Mouse (Mus musculus) stomach, embryonic 15.5 days (tissue): ENCODE data around the gene Stk24. TPM values are rescaled to one million over a fixed set of nuclear protein-coding genes. Genes with fewer than 3 reads are reported as not detected.
"Not testable (repeated sequence)": the region's sequence is repeated elsewhere in the genome, so short reads cannot be mapped to it uniquely, and the experiment has no call there.

Experiments
- ATAC-seq: fragments of 200-750 bp; cut with Nextera tagmentation; 2 replicates; pipeline ENCODE4 v1.8.0; 2017; ENCODE audit warnings: low read depth, moderate number of reproducible peaks, moderate TSS enrichment; ENCODE audit not compliant: insufficient read depth, low FRiP score
- H3K27ac ChIP-seq: fragments of 300-500 bp; sonication (generic); 2 replicates; pipeline ENCODE4 v1.5.1; 2015; ENCODE audit warnings: mild to moderate bottlenecking, inconsistent platforms
- H3K27me3 ChIP-seq: fragments of 300-500 bp; sonication (generic); replicated peaks from 2 replicates; pipeline ENCODE4 v1.6.1; 2015; ENCODE audit warnings: inconsistent platforms
- H3K36me3 ChIP-seq: fragments of 300-500 bp; sonication (generic); 2 replicates; pipeline ENCODE4 v1.6.1; 2015; ENCODE audit warnings: inconsistent platforms
- H3K4me1 ChIP-seq: fragments of 300-500 bp; sonication (generic); 2 replicates; pipeline ENCODE4 v1.6.1; 2015; ENCODE audit warnings: inconsistent platforms
- H3K4me2 ChIP-seq: fragments of 300-500 bp; sonication (generic); 2 replicates; pipeline ENCODE4 v1.6.1; 2015; ENCODE audit warnings: mild to moderate bottlenecking, inconsistent platforms
- H3K4me3 ChIP-seq: fragments of 300-500 bp; sonication (generic); replicated peaks from 2 replicates; pipeline ENCODE4 v1.5.1; 2015; ENCODE audit warnings: inconsistent platforms
- H3K9ac ChIP-seq: fragments of 300-500 bp; sonication (generic); 2 replicates; pipeline ENCODE4 v1.6.1; 2015; ENCODE audit warnings: inconsistent platforms
- H3K9me3 ChIP-seq: fragments of 300-500 bp; sonication (generic); 2 replicates; pipeline ENCODE4 v1.6.1; 2016; ENCODE audit warnings: inconsistent platforms
- WGBS: fragments of 180-500 bp; shearing (Covaris S2); methylation state at CpG from one replicate; pipeline ENCODE4 v1.1.7; 2015; 5-methylcytosine and 5-hydroxymethylcytosine counted together
- polyA plus RNA-seq: library from polyadenylated mRNA; unstranded; fragments of >200 nt; fragmentation: Nextera tagmentation; extraction: Ambion mirVana; gene quantifications from 2 replicates; pipeline ENCODE4 v1.2.1, GENCODE M21; 2015

Gene Stk24
- polyA plus RNA-seq: 44.2 and 44.5 TPM in 2 replicates

DNA sequence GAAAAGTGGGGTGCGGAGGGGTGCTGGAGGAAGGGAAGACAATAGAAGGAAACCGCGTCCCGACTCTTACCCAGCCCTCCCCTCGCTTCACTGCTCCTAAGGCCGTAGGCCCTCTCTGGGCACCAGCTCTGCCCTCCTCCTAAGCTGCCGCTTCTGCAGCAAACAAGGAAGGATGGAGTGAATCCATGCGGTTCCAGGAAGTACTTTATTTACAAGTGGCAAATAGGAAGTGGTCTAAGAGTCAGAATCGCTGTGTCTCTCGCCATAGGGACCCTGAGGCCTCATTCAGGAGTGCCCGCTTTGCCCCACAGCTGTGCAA lies at the start of gene Stk24:
TSS of gene Stk24 (minus strand) at position 185 of the 319 bp plus-strand sequence.
- H3K4me3 ChIP-seq: peak within 1 kb of the TSS; percentile 98
- no peaks in the 10 kb centered on the region for H3K36me3 ChIP-seq
- 5% methylated on average over 11 of the region's 11 CpGs for WGBS
- H3K4me2 ChIP-seq: peak within 1 kb of the TSS; percentile 76
- H3K4me1 ChIP-seq: peaks cover 17% of the 10 kb centered on the region
- peak within 1 kb of the TSS; percentile 97 for H3K27ac ChIP-seq
- H3K27me3 ChIP-seq: no peaks in the 10 kb centered on the region
- no peaks in the 10 kb centered on the region for H3K9me3 ChIP-seq
- peak within 1 kb of the TSS; percentile 94 for H3K9ac ChIP-seq
- 0 out of 2 replicates have a peak, but pooled peaks have one; percentile 1 for ATAC-seq

DNA sequence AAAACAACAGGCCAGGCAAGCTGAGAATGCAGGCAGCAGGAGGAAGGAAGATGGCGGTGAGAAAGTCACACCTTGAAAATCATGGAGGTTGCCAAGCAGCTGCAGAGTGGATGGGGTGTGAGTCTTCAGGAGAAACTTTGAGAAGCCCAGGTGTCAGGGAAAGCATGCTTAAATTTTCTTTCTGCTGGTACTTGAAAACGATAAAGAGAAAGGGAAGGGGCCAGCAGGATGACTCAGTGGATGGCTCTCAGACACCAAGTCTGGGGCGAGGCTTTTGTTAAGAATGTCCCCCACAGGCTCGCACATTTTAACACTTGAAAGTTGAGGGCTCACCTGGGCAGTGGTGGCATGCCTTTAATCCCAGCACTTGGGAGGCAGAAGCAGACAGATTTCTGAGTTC lies 48.3 kb upstream of the Stk24 start:
- no peaks in the 10 kb centered on the region for H3K27me3 ChIP-seq
- no peak for ATAC-seq
- no peak overlapping the region for H3K27ac ChIP-seq
- H3K36me3 ChIP-seq: no peaks in the 10 kb centered on the region
- no peak overlapping the region for H3K9ac ChIP-seq
- H3K4me1 ChIP-seq: peaks cover 4% of the 10 kb centered on the region; the same call in 1 of the 2 replicates
- H3K9me3 ChIP-seq: no peaks in the 10 kb centered on the region
- 93% methylated on average over 4 of the region's 4 CpGs for WGBS
- H3K4me3 ChIP-seq: no peak overlapping the region
- no peak overlapping the region for H3K4me2 ChIP-seq

DNA sequence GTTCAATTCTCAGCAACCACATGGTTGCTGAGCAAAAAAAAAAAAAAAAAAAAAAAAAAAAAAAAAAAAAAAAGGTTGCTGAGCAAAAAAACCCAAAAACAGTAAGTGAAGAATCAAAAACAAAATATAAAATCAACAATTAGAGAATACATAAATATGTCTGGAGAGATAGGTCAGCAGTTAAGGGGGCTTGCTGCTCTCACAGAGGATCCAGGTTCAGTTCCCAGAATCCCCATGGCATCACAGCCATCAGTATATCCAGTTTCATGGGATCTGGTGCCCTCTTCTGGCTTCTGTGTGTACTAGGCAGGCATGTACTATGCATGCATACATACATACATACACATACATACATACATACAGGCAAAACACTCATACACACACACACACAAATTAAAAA lies 46.9 kb upstream of the Stk24 start:
- Histone ChIP-seq H3K9me3 (no peaks in the 10 kb centered on the region), H3K27me3 (no peaks in the 10 kb centered on the region), H3K36me3 (no peaks in the 10 kb centered on the region), H3K9ac (no peak overlapping the region), H3K4me3 (no peak overlapping the region), H3K4me2 (no peak overlapping the region), H3K27ac (no peak overlapping the region), H3K4me1 (peaks cover 8% of the 10 kb centered on the region)
- no peak for ATAC-seq

GRCm38 (mm10) chr14:121425004-121425793 lies 45.4 kb upstream of the Stk24 start:
- no peak overlapping the region for H3K9ac ChIP-seq
- H3K4me1 ChIP-seq: peaks cover 8% of the 10 kb centered on the region
- no peaks in the 10 kb centered on the region for H3K9me3 ChIP-seq
- WGBS: 67% methylated on average over 7 of the region's 7 CpGs
- H3K36me3 ChIP-seq: no peaks in the 10 kb centered on the region
- H3K4me2 ChIP-seq: no peak overlapping the region
- ATAC-seq: no peak
- H3K27ac ChIP-seq: no peak overlapping the region
- H3K27me3 ChIP-seq: no peaks in the 10 kb centered on the region
- H3K4me3 ChIP-seq: no peak overlapping the region

- Histone ChIP-seq H3K4me1 (peaks cover 8% of the 10 kb centered on the region), H3K36me3 (no peaks in the 10 kb centered on the region), H3K4me3 (no peak overlapping the region), H3K27ac (peak overlapping the region; percentile 54; the same call in 1 of the 2 replicates), H3K4me2 (0 out of 2 replicates have a peak overlapping the region, but pooled peaks have one; percentile 2), H3K9me3 (no peaks in the 10 kb centered on the region), H3K9ac (no peak overlapping the region), H3K27me3 (no peaks in the 10 kb centered on the region)
- 33% methylated on average over 7 of the region's 7 CpGs for whole genome bisulfite sequencing
- ATAC-seq: no peak
Observed at GRCm38 (mm10) chr14:121423341-121423751, 43.5 kb upstream of the Stk24 start.

- H3K27me3 ChIP-seq: no peaks in the 10 kb centered on the region
- peak overlapping the region; percentile 54 for H3K27ac ChIP-seq
- H3K4me3 ChIP-seq: no peak overlapping the region
- WGBS: 26% methylated on average over 4 of the region's 4 CpGs
- peaks cover 8% of the 10 kb centered on the region for H3K4me1 ChIP-seq
- no peaks in the 10 kb centered on the region for H3K36me3 ChIP-seq
- H3K9ac ChIP-seq: no peak overlapping the region
- peak; percentile 92 for ATAC-seq
- no peaks in the 10 kb centered on the region for H3K9me3 ChIP-seq
- peak overlapping the region; percentile 2; the same call in 1 of the 2 replicates for H3K4me2 ChIP-seq
Observed at GRCm38 (mm10) chr14:121422664-121423340, 43.0 kb upstream of the Stk24 start.

- H3K9ac ChIP-seq: no peak overlapping the region
- WGBS: 83% methylated on average over 4 of the region's 4 CpGs
- no peak overlapping the region for H3K4me2 ChIP-seq
- no peak overlapping the region for H3K4me3 ChIP-seq
- H3K4me1 ChIP-seq: peaks cover 8% of the 10 kb centered on the region
- 0 out of 2 replicates have a peak overlapping the region, but pooled peaks have one; percentile 54 for H3K27ac ChIP-seq
- H3K27me3 ChIP-seq: no peaks in the 10 kb centered on the region
- no peaks in the 10 kb centered on the region for H3K36me3 ChIP-seq
- no peak for ATAC-seq
- H3K9me3 ChIP-seq: no peaks in the 10 kb centered on the region
Observed at GRCm38 (mm10) chr14:121422000-121422399, 42.2 kb upstream of the Stk24 start.

GRCm38 (mm10) chr14:121417594-121417993 lies 37.8 kb upstream of the Stk24 start:
- H3K9ac ChIP-seq: no peak overlapping the region
- H3K4me2 ChIP-seq: no peak overlapping the region
- no peaks in the 10 kb centered on the region for H3K27me3 ChIP-seq
- peaks cover under 1% of the 10 kb centered on the region; the same call in 1 of the 2 replicates for H3K4me1 ChIP-seq
- 46% methylated on average over 5 of the region's 5 CpGs for WGBS
- ATAC-seq: no peak
- no peak overlapping the region for H3K27ac ChIP-seq
- no peaks in the 10 kb centered on the region for H3K9me3 ChIP-seq
- H3K36me3 ChIP-seq: no peaks in the 10 kb centered on the region
- H3K4me3 ChIP-seq: no peak overlapping the region

- Histone ChIP-seq H3K9me3 (no peaks in the 10 kb centered on the region), H3K4me2 (no peak overlapping the region), H3K36me3 (no peaks in the 10 kb centered on the region), H3K27ac (no peak overlapping the region), H3K4me3 (no peak overlapping the region), H3K4me1 (no peaks in the 10 kb centered on the region), H3K9ac (no peak overlapping the region), H3K27me3 (no peaks in the 10 kb centered on the region)
- 81% methylated on average over 11 of the region's 12 CpGs for WGBS
- ATAC-seq: no peak
Observed at GRCm38 (mm10) chr14:121416626-121417319, 37.0 kb upstream of the Stk24 start.

GRCm38 (mm10) chr14:121414635-121415241 lies 34.9 kb upstream of the Stk24 start:
- no peak overlapping the region for H3K27ac ChIP-seq
- 56% methylated on average over 6 of the region's 6 CpGs for WGBS
- H3K9ac ChIP-seq: no peak overlapping the region
- H3K27me3 ChIP-seq: no peaks in the 10 kb centered on the region
- H3K36me3 ChIP-seq: no peaks in the 10 kb centered on the region
- peak; percentile 79; the same call in 1 of the 2 replicates for ATAC-seq
- H3K4me2 ChIP-seq: no peak overlapping the region
- H3K4me3 ChIP-seq: no peak overlapping the region
- no peaks in the 10 kb centered on the region for H3K9me3 ChIP-seq
- no peaks in the 10 kb centered on the region for H3K4me1 ChIP-seq

DNA sequence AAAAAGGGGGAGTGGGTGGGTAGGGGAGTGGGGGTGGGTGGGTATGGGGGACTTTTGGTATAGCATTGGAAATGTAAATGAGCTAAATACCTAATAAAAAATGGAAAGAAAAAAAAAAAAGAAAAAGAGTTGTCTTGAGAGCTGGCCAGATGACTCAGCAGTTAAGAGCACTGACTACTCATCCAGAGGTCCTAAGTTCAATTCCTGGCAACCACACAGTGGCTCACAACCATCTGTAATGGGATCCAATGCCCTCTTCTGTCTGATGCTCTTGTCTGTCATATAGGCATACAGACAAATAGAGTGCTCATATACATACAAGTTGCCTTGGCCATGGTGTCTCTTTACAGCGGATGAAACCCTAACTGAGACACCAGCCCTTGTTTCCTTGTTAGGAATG lies 33.9 kb upstream of the Stk24 start:
- H3K27ac ChIP-seq, H3K4me3 ChIP-seq, H3K9ac ChIP-seq, H3K9me3 ChIP-seq, ATAC-seq, H3K27me3 ChIP-seq, H3K4me1 ChIP-seq, H3K36me3 ChIP-seq, H3K4me2 ChIP-seq: not testable (repeated sequence)
- 95% methylated on average over 1 of the region's 1 CpGs for WGBS
